Mouse (Mus musculus) lung, postnatal 14 days (tissue): ENCODE measurements around the gene Trex1.

Experiments
- DNase-seq: peaks from one replicate; pipeline ENCODE4 v3.0.0; 2021

The Trex1 gene

DNA sequence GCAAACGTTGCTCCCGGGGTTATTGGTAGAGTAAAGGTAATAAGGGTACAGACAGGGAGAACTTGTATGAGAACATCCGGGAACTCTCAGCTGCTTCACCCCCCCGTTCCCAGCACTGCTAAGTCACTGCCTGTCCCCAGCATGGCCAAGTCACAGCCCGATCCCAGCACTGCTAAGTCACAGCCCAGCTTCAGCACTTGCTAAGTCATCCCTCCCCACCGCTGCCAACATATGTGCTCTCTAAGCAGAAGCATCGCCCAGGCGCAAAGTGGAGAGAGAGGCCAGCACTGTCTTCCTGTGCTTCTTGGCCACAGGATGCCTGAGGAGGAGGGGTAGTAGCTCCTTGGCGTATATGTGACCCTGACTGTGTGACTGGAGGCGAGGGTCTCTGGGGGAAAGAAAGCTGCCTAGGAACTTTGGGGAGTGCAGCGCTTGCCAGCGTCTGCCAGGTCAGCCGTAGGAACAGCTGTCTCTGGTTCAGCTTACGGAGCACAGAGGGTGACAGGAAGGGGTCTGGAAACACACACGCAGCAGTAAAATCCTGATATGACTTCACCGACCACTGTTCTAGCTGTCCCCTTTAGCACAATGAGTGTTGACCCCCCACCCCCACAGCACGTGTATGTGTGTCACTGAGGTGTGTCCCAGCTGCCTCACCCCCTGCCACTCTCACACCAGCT is 49.8 kb downstream of the Trex1 start:
- no peak for DNase-seq

DNA sequence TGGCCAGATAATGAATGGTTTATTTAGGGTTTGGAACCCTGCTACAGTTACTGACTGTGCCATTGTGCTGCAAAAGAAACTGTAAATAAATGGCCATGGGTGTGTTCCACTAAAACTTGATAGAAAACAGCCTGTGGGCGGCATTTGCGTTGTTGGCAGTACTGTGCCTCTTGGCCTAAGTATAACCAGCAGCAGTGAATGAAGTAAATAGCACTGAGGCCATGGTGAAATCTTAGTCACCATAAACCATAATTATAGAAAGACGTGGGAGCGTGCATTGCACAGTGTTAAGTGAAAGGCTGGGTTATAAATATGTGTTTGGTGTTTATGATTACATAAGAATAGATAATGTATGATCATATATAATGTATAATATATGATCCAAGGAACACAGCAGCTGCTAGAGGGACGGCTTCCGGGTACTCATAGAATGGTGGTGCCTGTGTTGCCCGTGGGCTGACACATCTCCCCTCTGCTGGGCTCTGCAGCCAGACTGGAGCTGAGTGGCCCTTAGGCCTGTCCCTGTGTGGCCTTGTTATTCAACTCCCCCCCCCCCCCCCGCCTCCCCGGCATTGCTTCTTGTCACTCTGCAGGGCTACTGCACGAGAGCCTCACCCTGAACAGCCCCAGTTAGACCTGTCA is 50.4 kb downstream of the Trex1 start:
- DNase-seq: no peak

DNA sequence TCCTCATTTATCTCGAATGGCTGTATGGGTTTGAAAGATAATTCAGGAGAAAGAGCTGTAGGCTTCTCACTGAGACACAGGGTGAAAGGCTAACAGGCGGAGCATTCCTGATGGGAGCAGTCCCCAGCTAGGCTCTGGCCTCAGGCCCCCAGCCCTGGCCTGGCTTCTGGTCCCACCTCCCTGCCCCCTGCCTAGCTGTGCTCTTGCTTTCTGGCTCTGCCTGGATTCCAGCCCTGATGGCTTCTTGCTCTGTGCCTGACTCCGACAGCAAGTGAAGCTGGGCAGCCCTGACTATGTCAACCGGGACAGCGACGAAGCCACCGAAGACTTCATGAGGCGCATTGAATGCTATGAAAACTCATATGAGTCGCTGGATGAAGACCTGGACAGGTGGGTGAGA is 51.5 kb downstream of the Trex1 start:
- DNase-seq: no peak
